Mouse (Mus musculus): ENCODE data around the gene Phtf2.
"Not testable (repeated sequence)": the region's sequence is repeated elsewhere in the genome, so short reads cannot be mapped to it uniquely, and the experiment has no call there.

Gene Phtf2

DNA sequence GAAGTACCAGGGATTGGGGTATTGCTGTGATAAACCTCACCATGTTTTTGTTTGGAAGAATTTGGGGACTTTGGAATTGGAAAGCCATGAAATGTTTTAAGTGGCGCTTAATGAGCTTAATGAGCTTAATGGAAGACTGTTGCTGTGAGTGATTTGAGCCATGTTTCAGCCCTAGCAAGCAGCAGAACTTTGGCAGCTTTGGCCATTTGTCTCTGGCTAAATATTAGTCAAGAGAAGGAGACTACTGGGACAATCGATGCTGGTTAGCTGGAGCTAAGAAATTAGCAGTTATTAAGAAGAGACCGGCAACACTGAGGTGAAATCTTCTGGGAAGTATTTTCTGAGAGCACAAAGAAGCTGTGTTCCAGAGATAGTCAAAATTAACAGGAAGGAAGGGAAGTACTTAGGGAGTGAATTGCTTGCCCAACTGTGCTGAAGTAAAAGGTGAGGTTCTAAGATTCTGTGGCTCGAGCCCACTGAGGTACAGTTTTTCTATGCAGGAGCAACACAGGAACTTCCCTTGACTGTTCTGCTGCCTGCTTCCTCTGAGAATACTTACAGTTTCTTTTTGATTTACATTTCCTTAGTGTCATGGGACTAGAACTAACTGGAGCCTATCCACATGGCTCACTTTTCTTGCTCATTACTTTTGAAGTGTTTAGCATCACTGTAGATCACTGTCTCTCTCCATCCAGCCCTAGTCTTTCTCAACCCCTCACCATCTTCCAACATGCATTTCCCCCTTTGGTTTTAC lies 17.5 kb downstream of the Phtf2 start:
- DNase-seq: no peak

GRCm38 (mm10) chr5:20861901-20862300 lies 20.0 kb downstream of the Phtf2 start:
- DNase-seq: no peak

DNA sequence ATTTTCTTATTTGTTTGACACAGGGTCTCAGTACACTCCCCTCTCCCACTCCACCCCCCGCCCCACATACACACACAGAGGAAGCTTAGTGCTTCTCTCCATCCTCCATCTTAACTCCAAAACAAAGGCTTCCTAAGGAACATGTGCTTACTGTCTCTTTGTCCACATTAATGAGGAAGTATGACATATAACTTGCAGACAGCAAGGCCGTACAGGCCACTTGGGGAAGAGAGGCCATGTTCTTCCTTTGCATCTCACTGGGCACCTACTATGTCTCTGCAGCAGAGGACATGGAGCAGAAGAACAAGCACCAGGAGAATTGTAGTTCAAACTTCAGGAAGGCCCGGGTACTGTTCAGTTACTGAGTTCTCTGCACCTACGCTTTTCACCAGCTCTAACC lies 21.4 kb downstream of the Phtf2 start:
- DNase-seq: no peak

DNA sequence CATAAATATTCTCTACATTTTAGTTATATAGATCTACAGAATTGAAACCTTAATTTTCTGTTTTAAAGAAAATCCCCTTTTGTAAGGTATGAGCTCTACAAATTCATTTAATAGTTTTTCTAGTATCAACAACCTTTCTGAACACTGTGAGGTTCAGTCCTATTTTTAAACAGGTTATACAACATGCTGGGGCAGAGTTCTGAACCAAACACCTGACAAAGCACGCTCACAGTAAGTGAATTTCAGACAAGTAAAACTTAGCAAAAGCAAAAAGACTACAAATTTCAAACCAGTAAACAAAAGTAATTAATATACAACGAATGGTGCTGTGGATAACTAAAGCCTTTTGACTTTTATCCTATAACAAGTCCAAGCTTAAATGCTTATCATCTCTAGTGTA lies 23.5 kb downstream of the Phtf2 start:
- no peak for DNase-seq

DNA sequence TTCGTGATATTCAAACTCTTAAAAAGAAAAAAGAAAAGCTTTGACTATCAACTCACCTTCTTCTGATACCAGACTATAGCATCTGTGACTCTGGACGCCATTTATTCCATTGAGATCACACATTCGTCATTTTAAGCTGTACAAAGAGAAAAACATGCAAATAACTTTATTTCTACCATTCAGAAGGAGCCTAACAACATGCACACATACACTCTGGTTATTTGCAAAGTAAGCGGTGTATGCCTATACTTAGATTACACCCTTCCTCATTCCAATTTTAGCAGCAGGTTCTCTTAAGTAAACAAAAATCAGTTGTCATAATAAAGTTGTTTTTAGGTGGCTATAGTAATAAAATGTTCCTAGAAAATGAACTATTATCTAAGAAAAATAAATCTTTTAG lies 26.9 kb downstream of the Phtf2 start:
- DNase-seq: no peak

GRCm38 (mm10) chr5:20847010-20847409 lies 34.9 kb downstream of the Phtf2 start:
- no peak for DNase-seq

- no peak for DNase-seq
Observed at GRCm38 (mm10) chr5:20843816-20844215, 38.1 kb downstream of the Phtf2 start.

GRCm38 (mm10) chr5:20843405-20843804 lies 38.5 kb downstream of the Phtf2 start:
- DNase-seq: no peak

GRCm38 (mm10) chr5:20837082-20837481 lies 44.8 kb downstream of the Phtf2 start:
- no peak for DNase-seq

GRCm38 (mm10) chr5:20834399-20834798 lies 47.5 kb downstream of the Phtf2 start:
- no peak for DNase-seq

DNA sequence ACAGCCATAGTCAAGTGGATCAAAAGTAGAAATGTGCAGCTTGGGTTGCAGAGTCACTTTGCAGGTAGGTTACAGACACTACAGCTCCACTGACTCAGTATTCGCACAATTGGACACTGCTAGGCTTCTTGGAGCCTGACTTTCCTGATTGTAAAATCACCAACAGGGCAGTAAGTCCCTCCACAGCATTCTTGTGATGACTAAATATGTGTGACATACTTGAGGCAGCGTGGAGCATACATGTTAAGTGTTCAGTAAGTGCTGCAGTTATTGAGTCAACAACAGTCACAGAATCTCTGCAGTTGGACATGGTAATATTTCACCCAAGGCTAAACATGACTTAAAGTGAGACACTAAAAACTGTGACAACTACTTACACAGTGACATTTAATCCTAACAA lies 50.5 kb downstream of the Phtf2 start:
- no peak for DNase-seq

DNA sequence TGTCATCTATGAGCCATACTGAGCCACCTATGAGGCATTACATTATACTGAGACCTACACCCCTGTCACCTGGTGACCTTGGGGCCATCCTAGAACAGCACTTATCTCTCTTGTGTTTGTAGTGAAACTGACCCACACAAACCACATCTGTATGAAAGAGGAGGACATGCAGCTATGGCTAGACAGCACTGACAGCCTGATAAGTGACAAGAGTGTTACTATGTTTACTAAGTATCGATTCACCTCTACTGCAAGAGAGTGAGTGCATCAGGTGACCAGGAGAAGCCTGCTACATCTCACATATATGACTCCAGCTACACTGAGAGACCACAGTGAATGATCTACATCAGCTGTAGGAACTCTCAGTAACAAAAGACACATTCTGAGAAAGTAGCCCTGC lies 51.2 kb downstream of the Phtf2 start:
- DNase-seq: no peak

- DNase-seq: no peak
Observed at GRCm38 (mm10) chr5:20821647-20822046, 60.3 kb downstream of the Phtf2 start.

DNA sequence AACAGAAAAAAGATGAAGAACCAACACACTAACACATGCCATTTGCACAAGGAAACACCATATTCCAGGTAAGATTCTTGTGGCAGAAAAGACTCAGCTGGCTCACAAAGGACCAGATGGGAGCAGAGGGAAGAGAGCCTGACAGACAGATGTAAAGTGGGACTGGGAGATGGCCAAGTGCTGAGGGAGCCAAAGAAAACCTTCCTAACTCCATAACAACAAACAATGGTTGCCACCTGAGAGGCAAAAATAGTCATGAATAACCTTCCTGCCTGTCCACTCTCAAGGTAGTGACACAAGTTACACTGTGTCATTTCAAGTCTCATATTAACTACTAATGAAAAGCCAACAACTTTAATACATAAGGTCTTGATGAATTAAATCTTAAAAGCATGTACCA lies 60.8 kb downstream of the Phtf2 start:
- DNase-seq: no peak

GRCm38 (mm10) chr5:20815094-20815493 lies 66.8 kb downstream of the Phtf2 start:
- no peak for DNase-seq

GRCm38 (mm10) chr5:20810449-20810848 lies 71.5 kb downstream of the Phtf2 start:
- DNase-seq: no peak

- no peak for DNase-seq
Observed at GRCm38 (mm10) chr5:20795932-20796331, 86.0 kb downstream of the Phtf2 start.

GRCm38 (mm10) chr5:20791793-20792554 lies 90.0 kb downstream of the Phtf2 start:
- peak; percentile 17 for DNase-seq

DNA sequence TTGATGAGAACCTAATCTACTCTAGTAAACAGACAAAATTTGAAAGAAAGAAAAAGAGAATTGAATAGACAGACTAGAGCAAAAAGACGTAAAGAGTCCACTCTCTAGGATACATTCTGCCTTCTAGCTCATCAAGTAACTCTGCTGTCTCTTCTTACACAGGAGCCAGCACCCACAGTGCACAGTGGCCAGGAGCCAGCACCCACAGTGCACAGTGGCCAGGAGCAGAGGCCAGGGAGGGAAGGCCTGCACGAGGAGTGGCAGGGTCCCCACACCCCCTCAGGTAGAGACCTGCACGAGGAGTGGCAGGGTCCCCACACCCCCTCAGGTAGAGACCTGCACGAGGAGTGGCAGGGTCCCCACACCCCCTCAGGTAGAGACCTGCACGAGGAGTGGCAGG lies 95.5 kb downstream of the Phtf2 start:
- not testable (repeated sequence) for DNase-seq

DNA sequence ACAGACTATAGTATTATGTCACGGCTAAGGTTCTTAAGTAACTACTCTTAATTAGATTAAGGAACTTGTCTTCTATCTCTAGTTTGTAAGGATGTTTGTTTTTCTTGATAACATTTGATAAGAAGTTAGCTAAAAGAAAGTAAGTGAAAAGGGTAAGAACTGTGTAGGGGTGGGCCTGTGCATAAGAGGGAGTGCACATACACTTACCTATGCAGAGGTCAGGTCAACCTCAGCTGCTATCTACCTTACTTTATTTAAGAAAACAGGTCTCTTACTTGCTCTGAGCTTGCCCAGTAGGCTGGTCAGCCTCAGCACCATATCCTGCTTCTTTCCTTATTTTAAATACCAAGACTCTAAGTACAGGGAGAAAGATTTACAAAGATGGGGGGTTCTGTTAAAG lies 100.8 kb downstream of the Phtf2 start:
- DNase-seq: no peak

DNA sequence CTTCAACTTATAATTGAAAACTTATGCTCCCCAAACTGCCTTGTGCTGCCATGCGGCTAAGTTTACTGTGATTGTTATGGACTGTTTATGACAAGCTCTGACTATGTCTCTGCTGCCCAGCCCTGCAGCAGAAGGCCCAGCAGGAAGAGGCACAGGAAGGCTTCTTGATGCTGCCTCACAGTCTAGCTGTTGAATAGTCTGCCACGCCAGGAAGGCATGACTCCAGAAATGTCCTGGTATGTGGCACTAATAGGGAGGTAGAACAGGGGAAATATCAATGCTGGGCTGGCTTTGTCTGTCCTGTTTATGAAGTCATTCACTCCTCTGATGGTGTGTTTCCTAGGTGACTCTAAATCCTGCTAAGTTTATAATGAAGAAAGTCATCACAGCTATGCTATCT lies 102.7 kb downstream of the Phtf2 start:
- no peak for DNase-seq

- DNase-seq: no peak
Observed at GRCm38 (mm10) chr5:20778274-20778984, 103.5 kb downstream of the Phtf2 start.

- no peak for DNase-seq
Observed at GRCm38 (mm10) chr5:20773341-20773740, 108.6 kb downstream of the Phtf2 start.

GRCm38 (mm10) chr5:20765365-20765920 lies 116.5 kb downstream of the Phtf2 start:
- DNase-seq: no peak

All from kidney, adult 18-20 months (tissue).